In the genomic region with DNA sequence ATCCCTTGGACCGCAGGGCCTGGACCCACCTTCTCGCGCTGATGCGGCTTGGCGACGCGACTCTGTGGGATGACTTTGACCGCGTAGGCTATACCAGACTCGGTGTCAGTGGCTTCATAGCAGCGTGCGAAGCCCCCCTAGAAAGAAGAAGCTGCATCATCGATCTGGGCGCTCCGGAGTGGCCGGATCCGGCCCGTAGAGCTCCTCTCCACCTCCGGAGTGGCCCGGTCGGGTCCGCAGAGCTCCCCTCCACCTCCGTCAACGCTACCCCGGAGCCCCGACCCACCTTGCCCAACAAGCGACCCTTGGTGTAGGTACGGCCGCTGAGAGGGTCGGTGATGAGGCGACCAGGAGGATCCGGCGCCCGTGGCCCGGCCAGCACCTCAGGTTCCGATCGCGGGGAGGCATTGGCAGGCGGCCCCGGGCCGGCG, we compare ENCODE assay signal across 8 mouse cellular contexts. TPM values are rescaled to one million over a fixed set of nuclear protein-coding genes. Genes with fewer than 3 reads are reported as not detected.
A peak's percentile ranks its signal among the peaks of the same experiment; 100 is the strongest.
DNase-seq lines count a peak whose midpoint lies in the region; ATAC-seq lines count a peak whose summit lies in the region.

No protein-coding gene starts in this region.

- H3K9me3 ChIP-seq in hindbrain, embryonic 13.5 days, result no peaks in the 10 kb centered on the region
- no peaks in the 10 kb centered on the region for H3K9me3 ChIP-seq in midbrain, embryonic 13.5 days

- intact Hi-C loops in left cerebral cortex, postnatal 25 days (cut with DNase I), result no loop called here

- peaks cover 25% of the 10 kb centered on the region for H3K36me3 ChIP-seq in hindbrain, embryonic 13.5 days
- H3K36me3 ChIP-seq in midbrain, embryonic 13.5 days, result peaks cover 23% of the 10 kb centered on the region

- under 1% methylated on average over 42 of the region's 42 CpGs for WGBS in hindbrain, embryonic 13.5 days
- WGBS in midbrain, embryonic 13.5 days, result under 1% methylated on average over 42 of the region's 42 CpGs

- peak overlapping the region; percentile 80 for H3K4me3 ChIP-seq in hindbrain, embryonic 13.5 days
- peak overlapping the region; percentile 84 for H3K4me3 ChIP-seq in midbrain, embryonic 13.5 days (replicated peaks)

- H3K4me1 ChIP-seq in hindbrain, embryonic 13.5 days (replicated peaks), result peaks cover 39% of the 10 kb centered on the region
- peaks cover 42% of the 10 kb centered on the region for H3K4me1 ChIP-seq in midbrain, embryonic 13.5 days (replicated peaks)

- peaks cover 2% of the 10 kb centered on the region; the same call in 1 of the 2 replicates for H3K27me3 ChIP-seq in hindbrain, embryonic 13.5 days
- no peaks in the 10 kb centered on the region; the same call in 1 of the 2 replicates for H3K27me3 ChIP-seq in midbrain, embryonic 13.5 days

- H3K27ac ChIP-seq in hindbrain, embryonic 13.5 days, result peak overlapping the region; percentile 89
- H3K27ac ChIP-seq in midbrain, embryonic 13.5 days, result peak overlapping the region; percentile 82

- peak overlapping the region; percentile 78 for H3K4me2 ChIP-seq in hindbrain, embryonic 13.5 days
- H3K4me2 ChIP-seq in midbrain, embryonic 13.5 days (replicated peaks), result peak overlapping the region; percentile 86

- 0 out of 2 replicates have a peak, but pooled peaks have one; percentile 7 for ATAC-seq in common myeloid progenitor, adult 5-6 weeks (replicated peaks; ENCODE audit: low read depth, poor library complexity, severe bottlenecking)
- peak; percentile 57 for ATAC-seq in hindbrain, embryonic 13.5 days (ENCODE audit: low FRiP score)
- ATAC-seq in midbrain, embryonic 13.5 days, result peak; percentile 66

- H3K9ac ChIP-seq in hindbrain, embryonic 13.5 days, result peak overlapping the region; percentile 90
- peak overlapping the region; percentile 88 for H3K9ac ChIP-seq in midbrain, embryonic 13.5 days (replicated peaks)

- peak; percentile 26 to 27 for DNase-seq in left cerebral cortex, postnatal 25 days (ENCODE audit: low spot score in 2 of 2)
- DNase-seq in left cerebral cortex, adult 18-20 months (ENCODE audit: low spot score in 2 of 2), result no peak
- no peak for DNase-seq in T-cell, adult 2 months (ENCODE audit: low spot score)
- DNase-seq in cerebellum, adult 9-11 months, result no peak
- no peak for DNase-seq in thymus, postnatal 4 days

RNA-seq across cellular contexts. Expression of gene Plk3, which starts 0.4 kb away (rescaled TPM):
- 10 to 100 TPM; 11.4 to 16.3 TPM for total RNA-seq in left cerebral cortex, postnatal 25 days (2021)
- total RNA-seq in left cerebral cortex, adult 18-20 months (2021), result 10 to 100 TPM; 16.9 to 17.3 TPM
- total RNA-seq in common myeloid progenitor, adult 5-6 weeks (2017), result 2.9 and 3.9 TPM in 2 replicates
- polyA plus RNA-seq in hindbrain, embryonic 13.5 days (2015; fragmentation: Nextera tagmentation; extraction: Ambion mirVana), result 16.2 and 16.6 TPM in 2 replicates
- polyA plus RNA-seq in midbrain, embryonic 13.5 days (2015; fragmentation: Nextera tagmentation; extraction: Ambion mirVana), result 18.6 and 19.3 TPM in 2 replicates

RNA-seq across cellular contexts. Expression of gene Tctex1d4, which starts 6.8 kb away (rescaled TPM):
- total RNA-seq in left cerebral cortex, postnatal 25 days (2021), result not detected
- under 1 TPM in 1 of 2 experiments, not detected in 1; 0.77 TPM for total RNA-seq in left cerebral cortex, adult 18-20 months (2021)
- total RNA-seq in common myeloid progenitor, adult 5-6 weeks (2017), result not detected in 2 replicates
- polyA plus RNA-seq in hindbrain, embryonic 13.5 days (2015; fragmentation: Nextera tagmentation; extraction: Ambion mirVana), result 0.86 TPM in 1 of 2 replicates, not detected in the other
- not detected in 2 replicates for polyA plus RNA-seq in midbrain, embryonic 13.5 days (2015; fragmentation: Nextera tagmentation; extraction: Ambion mirVana)

RNA-seq across cellular contexts. Expression of gene Btbd19, which starts 7.9 kb away (rescaled TPM):
- total RNA-seq in left cerebral cortex, postnatal 25 days (2021), result 10 to 100 TPM; 13.0 to 14.0 TPM
- 10 to 100 TPM; 13.1 to 14.2 TPM for total RNA-seq in left cerebral cortex, adult 18-20 months (2021)
- total RNA-seq in common myeloid progenitor, adult 5-6 weeks (2017), result 6.7 and 7.8 TPM in 2 replicates
- polyA plus RNA-seq in hindbrain, embryonic 13.5 days (2015; fragmentation: Nextera tagmentation; extraction: Ambion mirVana), result 3.9 and 4.2 TPM in 2 replicates
- 3.3 and 3.4 TPM in 2 replicates for polyA plus RNA-seq in midbrain, embryonic 13.5 days (2015; fragmentation: Nextera tagmentation; extraction: Ambion mirVana)

RNA-seq across cellular contexts. Expression of gene Rps8, which starts 22.7 kb away (rescaled TPM):
- 100 to 1,000 TPM; 452 to 469 TPM for total RNA-seq in left cerebral cortex, postnatal 25 days (2021)
- 100 to 1,000 TPM; 585 to 613 TPM for total RNA-seq in left cerebral cortex, adult 18-20 months (2021)
- 1,886 and 2,148 TPM in 2 replicates for total RNA-seq in common myeloid progenitor, adult 5-6 weeks (2017)
- polyA plus RNA-seq in hindbrain, embryonic 13.5 days (2015; fragmentation: Nextera tagmentation; extraction: Ambion mirVana), result 576 and 608 TPM in 2 replicates
- polyA plus RNA-seq in midbrain, embryonic 13.5 days (2015; fragmentation: Nextera tagmentation; extraction: Ambion mirVana), result 558 and 623 TPM in 2 replicates

RNA-seq across cellular contexts. Expression of gene Ptch2, which starts 37.5 kb away (rescaled TPM):
- total RNA-seq in left cerebral cortex, postnatal 25 days (2021), result 1 to 10 TPM; 1.4 to 2.0 TPM
- total RNA-seq in left cerebral cortex, adult 18-20 months (2021), result 1 to 10 TPM; 1.1 to 2.0 TPM
- total RNA-seq in common myeloid progenitor, adult 5-6 weeks (2017), result not detected in 2 replicates
- polyA plus RNA-seq in hindbrain, embryonic 13.5 days (2015; fragmentation: Nextera tagmentation; extraction: Ambion mirVana), result 6.8 and 7.9 TPM in 2 replicates
- 7.1 and 7.3 TPM in 2 replicates for polyA plus RNA-seq in midbrain, embryonic 13.5 days (2015; fragmentation: Nextera tagmentation; extraction: Ambion mirVana)

Comparison
In these comparisons a context has a peak if more than half of its experiments do, and no peak if none do; other contexts are left out.
1. DNase-seq: peak in left cerebral cortex, postnatal 25 days (2 of 2); none in left cerebral cortex, adult 18-20 months (0 of 2), T-cell, adult 2 months (single experiment), cerebellum, adult 9-11 months (single experiment) and thymus, postnatal 4 days (single experiment).
2. ATAC-seq: peak in every context shown above with its lines; median percentile 66 in midbrain, embryonic 13.5 days; 57 in hindbrain, embryonic 13.5 days; 7 in common myeloid progenitor, adult 5-6 weeks.